Mouse (Mus musculus) liver, adult (tissue): ENCODE results near the gene Ankrd10.

Source experiments
- GATA4 ChIP-seq: IDR thresholded peaks from 2 replicates; pipeline ENCODE4 v1.6.1; 2014; ENCODE audit warnings: mild to moderate bottlenecking, low read length; ENCODE audit not compliant: insufficient replicate concordance

Ankrd10 gene

GRCm38 (mm10) chr8:11618063-11618462 is 17.5 kb downstream of the Ankrd10 start:
- TF ChIP-seq GATA4, result no peak

GRCm38 (mm10) chr8:11616294-11616693 is 19.3 kb downstream of the Ankrd10 start:
- no peak for TF ChIP-seq GATA4

GRCm38 (mm10) chr8:11614126-11614835 is 21.3 kb downstream of the Ankrd10 start:
- TF ChIP-seq GATA4, result no peak

- TF ChIP-seq GATA4, result no peak
These were observed 26.7 kb downstream of the Ankrd10 start for GRCm38 (mm10) chr8:11608848-11609247.

GRCm38 (mm10) chr8:11602006-11602680 is 33.4 kb downstream of the Ankrd10 start:
- no peak for TF ChIP-seq GATA4

GRCm38 (mm10) chr8:11600301-11600951 is 35.1 kb downstream of the Ankrd10 start:
- TF ChIP-seq GATA4, result no peak

- TF ChIP-seq GATA4, result no peak
These were observed 42.2 kb downstream of the Ankrd10 start for GRCm38 (mm10) chr8:11593222-11593884.

GRCm38 (mm10) chr8:11592296-11592695 is 43.3 kb downstream of the Ankrd10 start:
- no peak for TF ChIP-seq GATA4

- no peak for TF ChIP-seq GATA4
These were observed 43.7 kb downstream of the Ankrd10 start for GRCm38 (mm10) chr8:11591837-11592236.

GRCm38 (mm10) chr8:11586374-11586745 is 49.2 kb downstream of the Ankrd10 start:
- no peak for TF ChIP-seq GATA4

- no peak for TF ChIP-seq GATA4
These were observed 49.8 kb downstream of the Ankrd10 start for GRCm38 (mm10) chr8:11585513-11586373.

- no peak for TF ChIP-seq GATA4
These were observed 59.8 kb downstream of the Ankrd10 start for GRCm38 (mm10) chr8:11575604-11576384.

- TF ChIP-seq GATA4, result no peak
These were observed 60.5 kb downstream of the Ankrd10 start for GRCm38 (mm10) chr8:11574911-11575603.
